Mouse (Mus musculus) splenic B cell, adult 2 months (primary cell): ENCODE results near the gene Kdm6a.
A peak's percentile ranks its signal among the peaks of the same experiment; 100 is the strongest.

Experiments used
- DNase-seq: peaks from one replicate; pipeline ENCODE4 v3.0.0-alpha.2; 2011; ENCODE audit warnings: low read depth, low spot score
- H3K27me3 ChIP-seq: 2 replicates; pipeline ENCODE4 v1.6.1; 2012; ENCODE audit warnings: mild to moderate bottlenecking, low read length, moderate library complexity, mixed read lengths; ENCODE audit not compliant: control insufficient read depth, poor library complexity, insufficient read depth, severe bottlenecking
- H3K36me3 ChIP-seq: 2 replicates; pipeline ENCODE4 v1.6.1; 2012; ENCODE audit warnings: mild to moderate bottlenecking, low read length, moderate library complexity, mixed read lengths; ENCODE audit not compliant: control insufficient read depth, poor library complexity, insufficient read depth, severe bottlenecking

Kdm6a gene

GRCm38 (mm10) chrX:18162192-18162857 is at the start of gene Kdm6a:
Kdm6a (plus strand) TSS chrX:18162575.
- H3K36me3 ChIP-seq = no peaks in the 10 kb centered on the region
- DNase-seq = peak; percentile 96
- H3K27me3 ChIP-seq = no peaks in the 10 kb centered on the region

- Histone ChIP-seq H3K27me3 (no peaks in the 10 kb centered on the region), H3K36me3 (no peaks in the 10 kb centered on the region)
- no peak for DNase-seq
Observed at GRCm38 (mm10) chrX:18145557-18145956, 16.8 kb upstream of the Kdm6a start, which contains the start of gene Dusp21. Dusp21 (plus strand) TSS chrX:18145857.

GRCm38 (mm10) chrX:18160734-18161442 is 1.5 kb upstream of the Kdm6a start:
- Histone ChIP-seq H3K27me3 (no peaks in the 10 kb centered on the region), H3K36me3 (no peaks in the 10 kb centered on the region)
- DNase-seq = no peak

GRCm38 (mm10) chrX:18161796-18162191 is 581 bp upstream of the Kdm6a start:
- no peak for DNase-seq
- no peaks in the 10 kb centered on the region for H3K27me3 ChIP-seq
- H3K36me3 ChIP-seq = no peaks in the 10 kb centered on the region

GRCm38 (mm10) chrX:18162861-18163731 is 721 bp downstream of the Kdm6a start:
- peak; percentile 53 for DNase-seq
- no peaks in the 10 kb centered on the region for H3K27me3 ChIP-seq
- no peaks in the 10 kb centered on the region for H3K36me3 ChIP-seq

- H3K36me3 ChIP-seq = no peaks in the 10 kb centered on the region
- no peaks in the 10 kb centered on the region for H3K27me3 ChIP-seq
- peak; percentile 43 for DNase-seq
Observed at GRCm38 (mm10) chrX:18163917-18164624, 1.7 kb downstream of the Kdm6a start.

GRCm38 (mm10) chrX:18165121-18165520 is 2.7 kb downstream of the Kdm6a start:
- no peaks in the 10 kb centered on the region for H3K36me3 ChIP-seq
- DNase-seq = no peak
- no peaks in the 10 kb centered on the region for H3K27me3 ChIP-seq

GRCm38 (mm10) chrX:18166961-18167360 is 4.6 kb downstream of the Kdm6a start:
- no peak for DNase-seq
- no peaks in the 10 kb centered on the region for H3K36me3 ChIP-seq
- no peaks in the 10 kb centered on the region for H3K27me3 ChIP-seq

GRCm38 (mm10) chrX:18168940-18169339 is 6.6 kb downstream of the Kdm6a start:
- Histone ChIP-seq H3K27me3 (no peaks in the 10 kb centered on the region), H3K36me3 (no peaks in the 10 kb centered on the region)
- DNase-seq = peak; percentile 42

GRCm38 (mm10) chrX:18174831-18175230 is 12.5 kb downstream of the Kdm6a start:
- no peaks in the 10 kb centered on the region for H3K27me3 ChIP-seq
- DNase-seq = no peak
- no peaks in the 10 kb centered on the region for H3K36me3 ChIP-seq

- DNase-seq = peak; percentile 32
- Histone ChIP-seq H3K27me3 (no peaks in the 10 kb centered on the region), H3K36me3 (no peaks in the 10 kb centered on the region)
Observed at GRCm38 (mm10) chrX:18177803-18178202, 15.4 kb downstream of the Kdm6a start.

- Histone ChIP-seq H3K36me3 (no peaks in the 10 kb centered on the region), H3K27me3 (no peaks in the 10 kb centered on the region)
- DNase-seq = no peak
Observed at GRCm38 (mm10) chrX:18179492-18179891, 17.1 kb downstream of the Kdm6a start.

- no peaks in the 10 kb centered on the region for H3K36me3 ChIP-seq
- peak; percentile 53 for DNase-seq
- H3K27me3 ChIP-seq = no peaks in the 10 kb centered on the region
Observed at GRCm38 (mm10) chrX:18187203-18187602, 24.8 kb downstream of the Kdm6a start.

GRCm38 (mm10) chrX:18188293-18188692 is 25.9 kb downstream of the Kdm6a start:
- Histone ChIP-seq H3K36me3 (no peaks in the 10 kb centered on the region), H3K27me3 (no peaks in the 10 kb centered on the region)
- no peak for DNase-seq
